Mouse (Mus musculus) spleen, adult 2 months (tissue): Measurements from ENCODE around the gene Olfr600.

Experiments used
- CTCF ChIP-seq: fragments of 200-500 bp; IDR thresholded peaks from 2 replicates; pipeline ENCODE4 v1.5.1; 2011; ENCODE audit warnings: mild to moderate bottlenecking, inconsistent platforms; ENCODE audit not compliant: insufficient read depth, insufficient read length, insufficient replicate concordance; ENCODE audit errors: extremely low read depth
- POLR2A ChIP-seq: fragments of 200-500 bp; IDR thresholded peaks from 2 replicates; pipeline ENCODE4 v1.6.1; 2011; ENCODE audit warnings: low read depth, low read length, inconsistent platforms

- TF ChIP-seq CTCF (no peak), POLR2A (no peak)
These were observed 26.2 kb downstream of the Olfr600 start, which contains the start of gene Olfr598 for GRCm38 (mm10) chr7:103323268-103323667.
